Mouse (Mus musculus): ENCODE results near the gene Arfgef3. TPM values are rescaled to one million over a fixed set of nuclear protein-coding genes. Genes with fewer than 3 reads are reported as not detected.

Arfgef3 gene
- 0.07 and 0.42 TPM in 2 replicates for polyA plus RNA-seq (2011; ENCODE audit: insufficient read length, low read depth, missing spikeins)

GRCm38 (mm10) chr10:18743286-18744142 lies at the start of gene Arfgef3:
Arfgef3 (minus strand) TSS chr10:18743949.
- Histone ChIP-seq H3K4me1 (ENCODE audit: control insufficient read depth, insufficient read depth, low read length) (no peaks in the 10 kb centered on the region), H3K27ac (ENCODE audit: insufficient read depth, low read length) (no peak within 1 kb of the TSS), H3K4me3 (ENCODE audit: insufficient read depth, low read length) (peak within 1 kb of the TSS; percentile 62)
- TF ChIP-seq POLR2A (IDR thresholded peaks at IDR 0.05; ENCODE audit: low read depth, low read length) (no peak), CTCF (IDR thresholded peaks at IDR 0.05; ENCODE audit: borderline replicate concordance, insufficient read depth, low read length) (no peak)

- H3K27ac ChIP-seq (ENCODE audit: insufficient read depth, low read length): no peak overlapping the region
- TF ChIP-seq POLR2A (IDR thresholded peaks at IDR 0.05; ENCODE audit: low read depth, low read length) (no peak), CTCF (IDR thresholded peaks at IDR 0.05; ENCODE audit: borderline replicate concordance, insufficient read depth, low read length) (no peak)
- H3K4me1 ChIP-seq (ENCODE audit: control insufficient read depth, insufficient read depth, low read length): no peaks in the 10 kb centered on the region
- H3K4me3 ChIP-seq (ENCODE audit: insufficient read depth, low read length): no peak overlapping the region
Measured at GRCm38 (mm10) chr10:18790063-18790462, 46.3 kb upstream of the Arfgef3 start.

GRCm38 (mm10) chr10:18788601-18789000 lies 44.9 kb upstream of the Arfgef3 start:
- no peaks in the 10 kb centered on the region for H3K4me1 ChIP-seq (ENCODE audit: control insufficient read depth, insufficient read depth, low read length)
- H3K27ac ChIP-seq (ENCODE audit: insufficient read depth, low read length): no peak overlapping the region
- no peak for TF ChIP-seq CTCF (IDR thresholded peaks at IDR 0.05; ENCODE audit: borderline replicate concordance, insufficient read depth, low read length)
- TF ChIP-seq POLR2A (IDR thresholded peaks at IDR 0.05; ENCODE audit: low read depth, low read length): no peak
- H3K4me3 ChIP-seq (ENCODE audit: insufficient read depth, low read length): no peak overlapping the region

GRCm38 (mm10) chr10:18786693-18787092 lies 42.9 kb upstream of the Arfgef3 start, which contains the start of gene Gm4922:
Gm4922 (minus strand) TSS chr10:18786793.
- TF ChIP-seq CTCF (IDR thresholded peaks at IDR 0.05; ENCODE audit: borderline replicate concordance, insufficient read depth, low read length) (no peak), POLR2A (IDR thresholded peaks at IDR 0.05; ENCODE audit: low read depth, low read length) (no peak)
- no peak within 1 kb of the TSS for H3K27ac ChIP-seq (ENCODE audit: insufficient read depth, low read length)
- H3K4me1 ChIP-seq (ENCODE audit: control insufficient read depth, insufficient read depth, low read length): no peaks in the 10 kb centered on the region
- no peak within 1 kb of the TSS for H3K4me3 ChIP-seq (ENCODE audit: insufficient read depth, low read length)

- H3K4me1 ChIP-seq (ENCODE audit: control insufficient read depth, insufficient read depth, low read length): no peaks in the 10 kb centered on the region
- H3K27ac ChIP-seq (ENCODE audit: insufficient read depth, low read length): no peak overlapping the region
- no peak for TF ChIP-seq POLR2A (IDR thresholded peaks at IDR 0.05; ENCODE audit: low read depth, low read length)
- TF ChIP-seq CTCF (IDR thresholded peaks at IDR 0.05; ENCODE audit: borderline replicate concordance, insufficient read depth, low read length): no peak
- H3K4me3 ChIP-seq (ENCODE audit: insufficient read depth, low read length): no peak overlapping the region
Measured at GRCm38 (mm10) chr10:18777546-18777945, 33.8 kb upstream of the Arfgef3 start.

- no peak overlapping the region for H3K4me3 ChIP-seq (ENCODE audit: insufficient read depth, low read length)
- H3K4me1 ChIP-seq (ENCODE audit: control insufficient read depth, insufficient read depth, low read length): no peaks in the 10 kb centered on the region
- TF ChIP-seq CTCF (IDR thresholded peaks at IDR 0.05; ENCODE audit: borderline replicate concordance, insufficient read depth, low read length): no peak
- no peak for TF ChIP-seq POLR2A (IDR thresholded peaks at IDR 0.05; ENCODE audit: low read depth, low read length)
- H3K27ac ChIP-seq (ENCODE audit: insufficient read depth, low read length): no peak overlapping the region
Measured at GRCm38 (mm10) chr10:18772537-18773179, 28.9 kb upstream of the Arfgef3 start.

GRCm38 (mm10) chr10:18769909-18770308 lies 26.2 kb upstream of the Arfgef3 start:
- TF ChIP-seq CTCF (IDR thresholded peaks at IDR 0.05; ENCODE audit: borderline replicate concordance, insufficient read depth, low read length): no peak
- no peak for TF ChIP-seq POLR2A (IDR thresholded peaks at IDR 0.05; ENCODE audit: low read depth, low read length)

GRCm38 (mm10) chr10:18760241-18760640 lies 16.5 kb upstream of the Arfgef3 start:
- Histone ChIP-seq H3K4me1 (ENCODE audit: control insufficient read depth, insufficient read depth, low read length) (no peaks in the 10 kb centered on the region), H3K27ac (ENCODE audit: insufficient read depth, low read length) (no peak overlapping the region), H3K4me3 (ENCODE audit: insufficient read depth, low read length) (no peak overlapping the region)
- peak; percentile 55; the same call in 1 of the 2 replicates for TF ChIP-seq CTCF (IDR thresholded peaks at IDR 0.05; ENCODE audit: borderline replicate concordance, insufficient read depth, low read length)
- no peak for TF ChIP-seq POLR2A (IDR thresholded peaks at IDR 0.05; ENCODE audit: low read depth, low read length)

More at GRCm38 (mm10) chr10:18769909-18770308, 26.2 kb upstream of the Arfgef3 start:
- Histone ChIP-seq H3K4me3 (ENCODE audit: insufficient read depth, low read length) (no peak overlapping the region), H3K4me1 (ENCODE audit: control insufficient read depth, insufficient read depth, low read length) (no peaks in the 10 kb centered on the region), H3K27ac (ENCODE audit: insufficient read depth, low read length) (no peak overlapping the region)

- no peak for TF ChIP-seq CTCF (IDR thresholded peaks at IDR 0.05; ENCODE audit: borderline replicate concordance, insufficient read depth, low read length)
- H3K4me3 ChIP-seq (ENCODE audit: insufficient read depth, low read length): no peak overlapping the region
- H3K4me1 ChIP-seq (ENCODE audit: control insufficient read depth, insufficient read depth, low read length): no peaks in the 10 kb centered on the region
- no peak overlapping the region for H3K27ac ChIP-seq (ENCODE audit: insufficient read depth, low read length)
Measured at GRCm38 (mm10) chr10:18750057-18750456, 6.3 kb upstream of the Arfgef3 start.

GRCm38 (mm10) chr10:18742086-18742485 lies 1.7 kb downstream of the Arfgef3 start:
- TF ChIP-seq POLR2A (IDR thresholded peaks at IDR 0.05; ENCODE audit: low read depth, low read length): no peak
- no peak for TF ChIP-seq CTCF (IDR thresholded peaks at IDR 0.05; ENCODE audit: borderline replicate concordance, insufficient read depth, low read length)
- no peaks in the 10 kb centered on the region for H3K4me1 ChIP-seq (ENCODE audit: control insufficient read depth, insufficient read depth, low read length)
- H3K27ac ChIP-seq (ENCODE audit: insufficient read depth, low read length): no peak overlapping the region
- no peak overlapping the region for H3K4me3 ChIP-seq (ENCODE audit: insufficient read depth, low read length)
